Mouse (Mus musculus) cerebellum, postnatal 14 days (tissue): Measurements from ENCODE around the gene S100a1.
A peak's percentile ranks its signal among the peaks of the same experiment; 100 is the strongest.

Experiments used
- DNase-seq, 2 experiments: peaks; one replicate each; pipeline ENCODE4 v3.0.0; 2021; ENCODE audit warnings: mixed read lengths in 2 of 2

S100a1 gene

DNA sequence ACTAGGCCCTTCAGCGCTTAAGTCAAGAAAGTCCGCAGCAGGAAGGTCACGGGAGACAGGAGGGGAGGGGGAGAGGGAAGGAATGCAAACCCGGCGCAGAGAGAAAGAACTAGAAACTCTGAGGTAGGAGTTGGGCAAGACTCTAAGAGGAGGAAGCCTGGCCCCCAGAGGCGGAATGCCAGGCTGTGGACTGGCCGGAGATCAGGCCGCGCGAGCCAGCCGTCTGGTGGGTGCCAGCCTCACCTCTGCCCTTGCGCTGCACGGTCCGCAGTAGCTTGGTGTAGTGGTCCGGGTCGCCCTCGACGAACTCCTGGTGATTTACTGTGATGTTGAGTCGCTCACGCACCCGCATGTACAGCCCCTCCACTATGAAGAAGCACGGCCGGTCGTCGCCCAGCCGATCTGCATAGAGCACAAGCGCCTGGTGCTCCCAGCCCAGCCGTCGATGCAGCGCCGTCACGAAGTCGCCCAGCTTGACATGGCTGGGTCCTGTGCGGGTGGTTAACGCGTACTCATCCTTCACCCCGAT is 49.6 kb downstream of the S100a1 start:
- peak in 1 of 2 experiments; percentile 24 for DNase-seq

DNA sequence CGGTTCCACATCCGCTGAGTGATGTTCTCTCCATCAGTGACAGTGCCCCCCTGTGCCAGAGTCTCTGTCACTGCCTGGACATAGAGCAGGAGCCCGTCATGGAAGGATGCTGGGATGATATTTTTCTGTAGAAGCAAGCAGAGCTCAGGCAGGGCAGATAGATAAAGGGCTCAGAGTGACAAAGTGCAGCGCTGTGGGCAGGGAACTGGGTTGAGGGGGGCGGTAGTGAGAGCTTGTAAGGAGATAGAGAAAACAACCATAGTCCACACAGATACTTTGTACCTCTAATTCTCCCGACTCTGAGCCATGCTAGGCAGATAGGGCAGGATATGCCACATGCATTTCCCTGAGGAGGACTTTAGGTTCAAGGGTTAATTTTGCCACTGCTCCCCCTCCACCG is 51.6 kb downstream of the S100a1 start:
- no peak for DNase-seq

DNA sequence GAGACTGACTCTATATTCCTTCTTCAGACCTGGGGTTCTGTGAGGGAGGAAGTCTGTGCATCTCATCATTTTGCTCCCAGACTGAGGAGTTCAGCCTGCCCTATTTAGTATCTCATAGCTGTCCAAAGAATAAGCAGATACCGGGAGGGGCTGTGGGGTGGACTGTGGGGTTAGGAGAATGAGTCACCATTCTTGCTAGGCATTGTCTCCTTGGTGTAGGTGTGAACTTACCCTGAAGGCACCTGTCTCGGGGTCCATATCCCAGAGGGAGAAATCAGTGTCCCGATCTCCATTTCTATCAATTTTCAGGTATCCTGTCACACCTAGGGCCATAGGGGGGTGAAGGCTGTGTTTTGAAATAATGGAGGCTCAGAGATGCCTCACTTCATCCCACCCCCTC is 52.3 kb downstream of the S100a1 start:
- no peak for DNase-seq
